Mouse (Mus musculus): ENCODE results near the gene Nfe2l2. TPM values are rescaled to one million over a fixed set of nuclear protein-coding genes. Genes with fewer than 3 reads are reported as not detected.

Nfe2l2 gene
- total RNA-seq, 2 experiments from 2014 or later = 11.5 to 12.1 TPM

DNA sequence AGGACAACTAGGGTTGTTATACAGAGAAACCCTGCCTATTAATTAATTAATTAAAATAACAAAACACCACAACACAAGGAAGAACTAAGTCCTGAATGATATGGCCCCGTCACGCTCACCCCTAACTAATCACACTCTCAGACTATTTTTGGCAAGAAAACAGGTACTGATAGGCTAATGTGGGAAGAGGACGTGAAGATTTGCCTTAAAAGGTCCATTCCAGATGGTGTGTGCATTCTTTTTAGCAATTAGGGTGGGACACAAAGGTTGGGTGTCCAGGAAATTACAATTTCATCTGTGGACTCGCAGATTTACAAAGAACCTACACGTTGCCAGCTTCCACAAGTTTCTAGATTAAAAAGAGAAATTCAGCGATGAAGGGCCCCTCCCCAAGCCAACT lies 72.4 kb downstream of the Nfe2l2 start:
- intact Hi-C loops (cut with DNase I) = no loop called here
- DNase-seq (ENCODE audit: low spot score in 2 of 2) = no peak

DNA sequence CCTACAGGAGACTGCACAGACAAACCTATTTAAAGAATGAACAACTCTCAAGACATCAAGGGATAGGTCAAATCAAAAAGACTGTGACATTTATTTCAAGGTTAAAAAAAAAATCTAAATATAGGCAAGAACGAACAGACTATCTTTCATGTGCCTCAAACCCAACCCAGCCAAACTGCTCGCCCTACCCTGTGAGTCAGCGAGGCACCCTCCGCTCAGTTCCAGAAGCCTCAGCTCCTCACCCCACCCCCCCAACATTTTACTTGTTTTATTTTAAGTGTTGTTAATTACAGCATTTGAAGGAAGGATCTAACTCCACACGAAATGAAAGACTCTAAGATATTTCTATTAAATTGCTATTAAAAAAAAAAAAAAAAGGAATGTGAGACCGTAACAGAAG lies 73.0 kb downstream of the Nfe2l2 start:
- intact Hi-C loops (cut with DNase I) = no loop called here
- peak in 1 of 2 experiments; percentile 12 for DNase-seq (ENCODE audit: low spot score in 2 of 2)

DNA sequence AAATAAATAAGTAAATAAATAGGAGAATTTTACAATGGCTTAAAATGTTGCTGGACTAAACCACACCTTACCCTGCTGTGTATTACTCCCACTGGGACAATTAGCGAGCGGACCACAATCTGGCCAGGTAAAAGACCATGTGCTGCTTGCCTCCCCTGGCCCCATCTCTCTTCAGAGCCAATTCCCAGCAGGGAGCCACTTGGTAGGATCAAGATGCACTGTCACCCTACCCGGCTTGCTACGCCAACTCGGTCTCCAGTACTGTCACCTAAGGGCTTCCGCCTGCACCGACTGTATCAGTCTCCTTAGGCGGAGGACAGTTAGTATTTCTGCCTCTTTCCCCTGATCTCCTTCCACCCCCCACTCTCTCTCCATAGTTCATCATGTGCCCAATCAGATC lies 76.0 kb downstream of the Nfe2l2 start:
- DNase-seq (ENCODE audit: low spot score in 2 of 2) = no peak
- intact Hi-C loops (cut with DNase I) = no loop called here

DNA sequence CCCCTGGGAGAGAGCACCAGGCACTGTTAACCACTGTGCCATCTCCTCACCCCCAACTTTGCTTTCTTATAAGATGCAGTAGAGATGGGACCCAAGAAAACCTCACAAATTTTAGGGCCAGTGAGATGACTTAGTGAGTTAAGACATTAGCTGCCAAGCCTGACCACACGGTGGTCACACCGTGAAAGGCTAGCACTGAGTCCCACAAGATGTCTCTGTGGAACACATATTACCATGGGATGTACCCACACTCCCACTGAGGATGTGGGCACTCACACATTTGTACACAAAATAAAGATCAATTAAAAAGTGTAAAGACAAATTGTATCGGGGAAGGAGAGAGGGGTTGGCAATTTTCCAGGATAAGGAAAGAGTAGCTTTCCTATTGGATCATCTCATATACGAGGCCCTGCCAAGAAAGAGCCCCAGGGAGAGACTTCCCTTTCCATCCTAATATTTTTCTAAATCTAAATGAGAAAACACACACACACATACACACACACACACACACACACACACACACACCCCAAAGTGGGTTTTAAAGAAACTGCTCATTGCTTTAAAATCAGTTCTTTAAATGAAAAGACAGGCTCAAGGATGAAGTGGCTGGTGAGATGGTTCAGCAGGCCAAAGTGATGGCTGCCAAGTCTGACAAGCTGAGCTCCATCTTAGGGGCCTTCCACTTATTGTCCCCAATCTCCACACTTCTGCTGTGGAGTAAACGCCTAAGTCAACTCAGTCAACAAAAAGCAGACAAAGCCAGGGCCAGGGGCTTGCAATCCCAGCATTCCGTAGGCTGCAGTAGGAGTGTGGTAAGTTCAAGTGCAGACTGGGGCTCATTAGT lies 77.6 kb downstream of the Nfe2l2 start:
- intact Hi-C loops (cut with DNase I) = no loop called here
- DNase-seq (ENCODE audit: low spot score in 2 of 2) = no peak

Small RNA genes lying within 50 kb of the gene (microRNA-seq; reads per million reads assigned to microRNA genes)
- gene Gm24574 = 0 reads per million in 2 experiments

Other genes starting within 250 kb of the Nfe2l2 start
- 100 to 1,000 TPM; 279 to 295 TPM for gene Hnrnpa3, start 45.4 kb downstream of the Nfe2l2 start, total RNA-seq (2021)
- 10 to 100 TPM; 42.9 to 45.0 TPM for gene Agps, start 127.5 kb upstream of the Nfe2l2 start, total RNA-seq (2021)
- gene Ttc30b, start 233.9 kb upstream of the Nfe2l2 start, total RNA-seq (2021) = 10 to 100 TPM; 12.0 to 13.2 TPM